Mouse (Mus musculus) heart, embryonic 12.5 days (tissue): Measurements from ENCODE around the gene Smg6. TPM values are rescaled to one million over a fixed set of nuclear protein-coding genes. Genes with fewer than 3 reads are reported as not detected.

Source experiments
- ATAC-seq: fragments of 200-750 bp; cut with Nextera tagmentation; 2 replicates; pipeline ENCODE4 v1.8.0; 2017; ENCODE audit warnings: moderate TSS enrichment, moderate library complexity; ENCODE audit not compliant: insufficient number of reproducible peaks, low FRiP score
- H3K27ac ChIP-seq: fragments of 300-500 bp; sonication (generic); 2 replicates; pipeline ENCODE4 v1.5.1; 2016; ENCODE audit warnings: mild to moderate bottlenecking, moderate library complexity; ENCODE audit not compliant: poor library complexity, severe bottlenecking
- H3K27me3 ChIP-seq: fragments of 300-500 bp; sonication (generic); replicated peaks from 2 replicates; pipeline ENCODE4 v1.6.1; 2016; ENCODE audit warnings: mild to moderate bottlenecking, moderate library complexity
- H3K36me3 ChIP-seq: fragments of 300-500 bp; sonication (generic); 2 replicates; pipeline ENCODE4 v1.6.1; 2016; ENCODE audit warnings: mild to moderate bottlenecking, moderate library complexity
- H3K4me1 ChIP-seq: fragments of 300-500 bp; sonication (generic); replicated peaks from 2 replicates; pipeline ENCODE4 v1.6.1; 2016; ENCODE audit warnings: mild to moderate bottlenecking
- H3K4me2 ChIP-seq: fragments of 300-500 bp; sonication (generic); 2 replicates; pipeline ENCODE4 v1.6.1; 2016; ENCODE audit warnings: mild to moderate bottlenecking, moderate library complexity
- H3K4me3 ChIP-seq: fragments of 300-500 bp; sonication (generic); 2 replicates; pipeline ENCODE4 v1.5.1; 2016; ENCODE audit warnings: mild to moderate bottlenecking
- H3K9ac ChIP-seq: fragments of 300-500 bp; sonication (generic); 2 replicates; pipeline ENCODE4 v1.6.1; 2016; ENCODE audit warnings: mild to moderate bottlenecking, moderate library complexity
- H3K9me3 ChIP-seq: fragments of 300-500 bp; sonication (generic); replicated peaks from 2 replicates; pipeline ENCODE4 v1.6.1; 2016; ENCODE audit warnings: mild to moderate bottlenecking, moderate library complexity
- WGBS: fragments of 180-500 bp; shearing (Covaris S2); methylation state at CpG from one replicate; pipeline ENCODE4 v1.1.7; 2016; 5-methylcytosine and 5-hydroxymethylcytosine counted together
- polyA plus RNA-seq: library from polyadenylated mRNA; unstranded; fragments of >200 nt; fragmentation: Nextera tagmentation; extraction: Ambion mirVana; gene quantifications from 2 replicates; pipeline ENCODE4 v1.2.1, GENCODE M21; 2016

Smg6 gene
- polyA plus RNA-seq, 1 experiment from 2014 or later: 13.4 TPM

DNA sequence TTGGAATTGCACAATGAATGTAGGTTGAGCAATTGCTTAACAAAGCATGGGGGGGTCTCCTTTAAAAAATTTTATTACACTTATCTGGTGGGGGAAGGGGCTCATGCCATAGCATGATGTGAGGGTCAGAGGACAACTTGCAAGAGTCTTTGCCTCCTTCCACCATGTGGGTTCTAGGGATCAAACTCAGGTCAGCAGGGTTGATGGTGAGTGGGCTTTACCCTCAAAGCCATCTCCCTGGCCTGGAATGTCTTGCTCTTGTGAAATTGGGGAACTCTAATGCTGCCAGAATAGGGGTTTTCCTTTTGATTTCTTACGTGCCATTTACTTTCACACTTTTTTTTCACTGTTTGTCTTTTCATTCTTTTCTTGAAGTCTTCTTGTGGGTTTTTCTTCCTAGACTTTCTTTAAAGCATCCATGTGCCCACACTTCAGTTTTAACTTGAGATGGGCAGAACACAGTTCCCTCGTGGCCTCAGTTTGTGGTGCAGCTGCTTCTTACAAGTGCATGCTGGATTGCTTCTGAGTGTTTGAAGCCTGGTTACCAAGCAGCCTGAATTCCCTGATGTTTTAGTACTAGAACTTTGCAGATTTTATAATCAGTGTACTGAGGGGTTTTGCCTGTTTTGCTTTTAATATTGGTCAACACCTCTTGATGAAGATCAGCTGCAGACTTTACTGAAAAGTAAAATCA, 147.5 kb downstream of the Smg6 start:
- H3K9me3 ChIP-seq: no peaks in the 10 kb centered on the region
- H3K9ac ChIP-seq: no peak overlapping the region
- 0 out of 2 replicates have a peak, but pooled peaks cover 3% of the 10 kb centered on the region for H3K36me3 ChIP-seq
- no peaks in the 10 kb centered on the region for H3K27me3 ChIP-seq
- WGBS: 54% methylated on average over 2 of the region's 2 CpGs
- H3K4me2 ChIP-seq: no peak overlapping the region
- H3K4me3 ChIP-seq: no peak overlapping the region
- ATAC-seq: no peak
- no peak overlapping the region for H3K27ac ChIP-seq
- H3K4me1 ChIP-seq: 0 out of 2 replicates have a peak, but pooled peaks cover 12% of the 10 kb centered on the region

DNA sequence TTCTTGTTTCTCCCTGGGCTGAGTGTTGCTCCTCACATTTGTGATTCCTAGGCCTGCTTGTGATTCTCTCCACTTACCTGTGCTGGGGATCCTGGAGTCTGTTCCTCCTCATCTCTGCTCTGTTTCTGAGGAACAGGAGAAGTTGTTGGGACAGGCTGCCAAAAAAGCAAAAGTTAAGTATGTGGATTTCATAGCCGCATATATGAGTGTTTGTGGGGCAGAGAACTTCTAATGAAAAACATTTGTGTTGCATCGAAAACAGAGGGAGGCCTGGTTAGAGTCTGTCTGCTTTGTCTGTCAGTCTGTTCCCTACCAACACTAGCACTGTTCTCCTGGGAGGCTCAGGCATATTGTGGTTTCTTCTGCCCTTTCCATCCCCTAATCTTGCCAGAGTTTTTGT, 148.1 kb downstream of the Smg6 start:
- 0 out of 2 replicates have a peak overlapping the region, but pooled peaks have one; percentile 5 for H3K27ac ChIP-seq
- H3K9ac ChIP-seq: no peak overlapping the region
- no peak overlapping the region for H3K4me3 ChIP-seq
- no peak overlapping the region for H3K4me2 ChIP-seq
- no peaks in the 10 kb centered on the region for H3K9me3 ChIP-seq
- peaks cover 3% of the 10 kb centered on the region; the same call in 1 of the 2 replicates for H3K36me3 ChIP-seq
- H3K4me1 ChIP-seq: 0 out of 2 replicates have a peak, but pooled peaks cover 12% of the 10 kb centered on the region
- H3K27me3 ChIP-seq: no peaks in the 10 kb centered on the region
- ATAC-seq: no peak
- WGBS: 74% methylated on average over 2 of the region's 2 CpGs

DNA sequence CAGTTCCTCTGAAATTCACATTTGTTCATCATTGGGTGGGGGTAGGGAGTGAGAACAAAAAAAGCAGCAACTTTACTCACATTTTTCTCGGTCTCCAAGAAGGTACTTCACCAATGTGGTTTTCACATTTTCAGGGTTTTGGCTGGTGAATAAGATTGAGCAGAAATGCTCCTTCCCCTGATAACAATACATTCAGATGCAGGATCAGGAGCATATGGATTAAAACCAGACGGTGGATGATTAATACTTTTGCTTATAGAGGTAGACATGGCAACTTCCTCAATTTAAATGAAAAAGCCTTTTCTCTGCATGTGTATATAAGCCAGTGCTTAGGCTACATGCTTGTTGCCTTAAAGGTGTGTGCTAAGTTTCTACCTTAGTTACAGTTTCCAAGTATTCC, 148.9 kb downstream of the Smg6 start:
- 62% methylated on average over 2 of the region's 2 CpGs for WGBS
- H3K9me3 ChIP-seq: no peaks in the 10 kb centered on the region
- H3K27ac ChIP-seq: no peak overlapping the region
- ATAC-seq: no peak
- H3K36me3 ChIP-seq: peaks cover 3% of the 10 kb centered on the region; the same call in 1 of the 2 replicates
- H3K4me3 ChIP-seq: no peak overlapping the region
- no peaks in the 10 kb centered on the region for H3K27me3 ChIP-seq
- H3K4me2 ChIP-seq: no peak overlapping the region
- H3K9ac ChIP-seq: no peak overlapping the region
- 0 out of 2 replicates have a peak, but pooled peaks cover 12% of the 10 kb centered on the region for H3K4me1 ChIP-seq

DNA sequence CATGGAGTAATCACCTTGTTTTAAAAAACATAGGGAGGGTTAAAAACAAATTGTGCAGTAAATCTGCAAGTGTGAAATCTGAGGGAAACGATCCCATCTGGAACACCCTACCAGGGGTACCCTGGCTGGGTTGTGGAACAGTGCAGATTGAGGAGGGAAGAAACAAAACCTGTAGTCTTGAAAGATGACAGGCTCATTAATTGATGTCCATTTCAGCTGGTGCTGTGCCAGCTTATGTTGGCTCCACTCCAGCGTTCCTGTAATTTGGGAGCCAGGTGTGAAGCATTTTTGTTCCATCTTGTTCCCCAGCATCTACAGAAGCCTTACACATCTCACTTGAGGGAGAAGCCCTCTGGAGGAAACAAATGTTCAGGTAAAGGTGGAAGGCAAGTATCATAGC, 153.0 kb downstream of the Smg6 start:
- Histone ChIP-seq H3K9me3 (no peaks in the 10 kb centered on the region), H3K36me3 (peaks cover 7% of the 10 kb centered on the region), H3K4me1 (peaks cover 7% of the 10 kb centered on the region; the same call in 1 of the 2 replicates), H3K9ac (no peak overlapping the region), H3K27me3 (no peaks in the 10 kb centered on the region), H3K27ac (no peak overlapping the region), H3K4me2 (no peak overlapping the region), H3K4me3 (no peak overlapping the region)
- no peak for ATAC-seq
- 76% methylated on average over 2 of the region's 2 CpGs for WGBS

DNA sequence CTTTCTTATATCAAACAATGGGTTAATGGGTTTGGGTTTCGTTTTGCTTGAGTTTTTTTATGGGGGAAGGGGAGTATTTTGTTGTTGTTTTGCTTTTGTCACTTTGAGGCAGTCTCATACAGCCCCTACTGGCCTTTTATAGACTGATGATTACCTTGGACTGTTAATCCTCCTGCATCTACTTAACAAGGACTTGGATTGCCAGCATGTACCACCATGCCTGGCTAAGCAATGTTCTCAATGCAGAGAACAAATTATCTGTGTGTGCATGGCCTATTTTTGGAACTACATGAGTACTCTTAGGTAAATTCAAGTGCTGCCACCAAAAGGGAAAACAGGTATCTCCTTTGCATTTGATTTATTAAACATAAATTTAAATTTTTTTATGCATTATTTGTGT, 157.4 kb downstream of the Smg6 start:
- H3K4me3 ChIP-seq: no peak overlapping the region
- no peak overlapping the region for H3K9ac ChIP-seq
- H3K36me3 ChIP-seq: peaks cover 15% of the 10 kb centered on the region
- no peaks in the 10 kb centered on the region for H3K27me3 ChIP-seq
- H3K4me1 ChIP-seq: no peaks in the 10 kb centered on the region; the same call in 1 of the 2 replicates
- H3K9me3 ChIP-seq: peaks cover 3% of the 10 kb centered on the region; the same call in 1 of the 2 replicates
- 78% methylated on average over 1 of the region's 1 CpGs for WGBS
- H3K27ac ChIP-seq: no peak overlapping the region
- ATAC-seq: no peak
- H3K4me2 ChIP-seq: no peak overlapping the region

DNA sequence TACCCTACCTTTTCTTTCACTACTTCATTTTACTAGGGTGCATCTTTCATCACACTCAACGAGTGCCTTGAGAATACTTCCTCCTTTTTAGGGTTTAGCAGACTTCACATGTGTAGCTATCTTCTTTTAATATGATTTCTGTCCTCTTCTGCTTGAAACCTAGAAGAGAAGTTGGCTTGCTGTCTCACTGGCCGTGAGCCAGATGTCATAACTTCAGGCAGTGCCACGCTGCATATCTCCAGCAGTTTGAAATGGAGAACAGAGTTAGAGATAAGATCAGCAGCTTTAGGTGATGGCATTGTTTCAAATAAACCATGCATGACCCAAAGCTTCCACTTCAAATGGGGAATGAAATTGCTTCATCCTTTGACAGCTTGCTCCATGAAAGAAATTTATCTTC, 166.5 kb downstream of the Smg6 start:
- Histone ChIP-seq H3K27ac (no peak overlapping the region), H3K4me1 (peaks cover 11% of the 10 kb centered on the region), H3K27me3 (no peaks in the 10 kb centered on the region), H3K4me3 (no peak overlapping the region), H3K36me3 (no peaks in the 10 kb centered on the region), H3K4me2 (no peak overlapping the region), H3K9me3 (no peaks in the 10 kb centered on the region), H3K9ac (no peak overlapping the region)
- ATAC-seq: no peak
- WGBS: 40% methylated on average over 3 of the region's 3 CpGs

DNA sequence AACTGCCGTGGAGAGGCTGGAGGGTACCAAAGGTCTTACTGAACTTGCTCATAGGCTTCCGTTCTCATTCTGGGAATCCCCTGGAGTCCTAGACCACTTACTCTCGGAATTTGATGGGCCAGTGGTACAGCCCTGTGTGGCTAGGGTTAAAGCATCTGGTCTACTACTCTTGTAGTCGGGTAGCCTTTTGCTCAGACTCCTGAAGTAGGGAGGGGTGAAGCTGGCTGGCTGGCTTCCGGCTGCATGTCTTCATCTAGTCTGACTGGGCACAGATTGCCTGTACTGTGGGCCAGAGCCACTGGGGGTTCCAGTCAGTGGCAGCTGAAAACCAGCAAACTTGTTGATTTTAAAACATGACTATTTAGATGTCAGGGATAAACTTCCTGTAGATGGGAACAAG, 167.0 kb downstream of the Smg6 start:
- Histone ChIP-seq H3K9me3 (0 out of 2 replicates have a peak, but pooled peaks cover 2% of the 10 kb centered on the region), H3K4me3 (no peak overlapping the region), H3K27ac (no peak overlapping the region), H3K27me3 (no peaks in the 10 kb centered on the region), H3K36me3 (peaks cover 2% of the 10 kb centered on the region; the same call in 1 of the 2 replicates), H3K4me1 (peaks cover 11% of the 10 kb centered on the region), H3K4me2 (no peak overlapping the region), H3K9ac (no peak overlapping the region)
- 56% methylated on average over 5 of the region's 5 CpGs for whole genome bisulfite sequencing
- ATAC-seq: no peak

DNA sequence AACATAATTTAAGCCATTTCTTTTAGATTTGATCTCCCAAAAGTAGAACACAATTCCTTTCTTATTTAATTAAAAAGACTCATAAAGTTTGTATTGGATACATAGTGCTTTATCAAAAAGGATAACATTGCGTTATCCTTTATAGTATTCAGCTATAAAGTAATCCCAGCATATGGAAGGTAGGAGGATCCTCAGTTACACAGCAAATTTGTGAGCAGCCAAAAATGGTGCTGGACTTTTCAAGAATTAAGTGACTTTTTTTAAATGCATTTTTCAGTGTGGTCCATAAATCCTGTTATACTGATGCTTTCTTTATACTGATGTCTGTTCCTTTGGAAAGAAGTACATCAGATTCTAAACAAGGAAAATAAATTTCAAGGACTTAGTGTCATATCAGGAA, 169.1 kb downstream of the Smg6 start:
- Histone ChIP-seq H3K4me1 (peaks cover 11% of the 10 kb centered on the region), H3K27me3 (no peaks in the 10 kb centered on the region), H3K36me3 (peaks cover 5% of the 10 kb centered on the region; the same call in 1 of the 2 replicates), H3K9ac (no peak overlapping the region), H3K4me2 (no peak overlapping the region), H3K4me3 (no peak overlapping the region), H3K27ac (no peak overlapping the region), H3K9me3 (0 out of 2 replicates have a peak, but pooled peaks cover 3% of the 10 kb centered on the region)
- ATAC-seq: no peak
- WGBS: 97% methylated on average over 1 of the region's 1 CpGs

DNA sequence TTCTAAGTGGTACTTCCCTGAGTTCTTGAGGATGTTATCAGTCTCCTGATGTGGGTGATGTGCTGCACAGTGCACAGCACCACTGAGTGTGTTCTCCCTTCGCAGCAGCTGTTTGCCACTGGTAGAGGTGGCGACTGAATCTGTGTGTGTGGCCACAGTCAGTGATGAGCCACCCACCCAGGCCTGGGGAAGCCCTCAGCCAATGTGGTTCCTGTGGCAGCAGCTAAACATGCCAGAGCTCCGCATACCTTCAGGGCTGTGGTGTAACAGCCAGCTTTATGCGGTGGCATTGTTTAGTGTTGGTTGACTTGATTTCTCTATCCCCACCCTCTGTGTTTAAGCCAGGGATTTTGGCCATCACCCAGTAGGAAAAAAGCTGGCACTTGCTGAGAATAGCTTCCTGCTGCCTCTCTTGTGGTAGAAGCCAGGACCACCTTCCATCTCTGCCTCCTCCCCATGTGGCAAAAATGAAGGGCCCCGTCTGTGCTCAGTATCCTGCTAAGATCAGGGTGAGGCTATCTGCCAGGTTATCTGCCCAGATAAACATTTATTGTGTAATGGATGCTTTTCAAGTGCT, 177.2 kb downstream of the Smg6 start:
- ATAC-seq: no peak
- Histone ChIP-seq H3K4me1 (peaks cover 12% of the 10 kb centered on the region; the same call in 1 of the 2 replicates), H3K4me3 (no peak overlapping the region), H3K27me3 (no peaks in the 10 kb centered on the region), H3K4me2 (no peak overlapping the region), H3K36me3 (peaks cover 1% of the 10 kb centered on the region; the same call in 1 of the 2 replicates), H3K9ac (no peak overlapping the region), H3K9me3 (no peaks in the 10 kb centered on the region), H3K27ac (no peak overlapping the region)
- WGBS: 73% methylated on average over 5 of the region's 5 CpGs

DNA sequence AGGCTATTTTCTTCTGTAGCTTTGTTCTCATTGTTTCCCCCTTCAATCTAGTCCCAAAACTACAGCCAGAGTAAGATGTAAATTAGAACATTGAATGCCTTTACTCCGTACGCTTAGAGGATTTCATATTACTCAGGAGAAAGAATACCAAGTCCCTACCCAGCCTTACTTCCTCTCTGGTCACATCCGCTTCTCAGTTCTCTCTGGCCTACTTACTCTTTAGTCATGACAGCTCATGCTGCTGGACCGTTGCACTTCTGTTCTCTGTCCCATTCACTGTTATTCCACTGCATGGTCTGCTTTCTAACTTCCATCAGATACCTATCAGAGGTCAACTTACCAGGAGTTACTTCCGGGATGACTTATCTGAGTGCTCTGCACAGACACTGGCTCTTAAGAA, 181.0 kb downstream of the Smg6 start:
- H3K9ac ChIP-seq: no peak overlapping the region
- H3K4me3 ChIP-seq: no peak overlapping the region
- no peak overlapping the region for H3K27ac ChIP-seq
- no peak for ATAC-seq
- H3K4me1 ChIP-seq: peaks cover 11% of the 10 kb centered on the region; the same call in 1 of the 2 replicates
- H3K36me3 ChIP-seq: peaks cover 4% of the 10 kb centered on the region; the same call in 1 of the 2 replicates
- no peaks in the 10 kb centered on the region for H3K27me3 ChIP-seq
- H3K9me3 ChIP-seq: no peaks in the 10 kb centered on the region
- WGBS: 68% methylated on average over 5 of the region's 5 CpGs
- no peak overlapping the region for H3K4me2 ChIP-seq

DNA sequence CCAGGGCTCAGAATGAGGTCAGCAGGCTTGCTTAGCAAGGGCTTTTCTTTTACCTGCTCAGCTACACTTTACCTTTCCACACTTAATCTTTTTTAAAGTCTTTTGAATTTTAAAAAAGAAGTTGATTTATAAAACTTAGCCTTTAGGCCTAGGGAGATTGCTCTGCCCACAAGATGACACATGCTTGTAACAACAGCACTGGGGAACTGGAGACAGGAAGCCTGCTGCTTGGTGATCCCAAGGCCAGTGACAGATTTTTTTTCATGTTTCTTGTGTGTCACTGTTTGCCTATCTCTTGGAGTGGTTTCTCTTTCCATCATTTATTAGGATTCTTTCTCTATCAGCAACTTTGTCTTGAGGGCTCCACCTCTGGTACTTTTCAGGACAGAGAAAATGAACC, 183.3 kb downstream of the Smg6 start:
- Histone ChIP-seq H3K27ac (peak overlapping the region; percentile 57), H3K4me3 (no peak overlapping the region), H3K4me1 (peaks cover 4% of the 10 kb centered on the region; the same call in 1 of the 2 replicates), H3K9me3 (no peaks in the 10 kb centered on the region), H3K4me2 (no peak overlapping the region), H3K9ac (no peak overlapping the region; the same call in 1 of the 2 replicates), H3K36me3 (peaks cover 4% of the 10 kb centered on the region; the same call in 1 of the 2 replicates), H3K27me3 (no peaks in the 10 kb centered on the region)
- ATAC-seq: no peak
